Mouse (Mus musculus) kidney, embryonic 16.5 days (tissue): ENCODE measurements at regions not wholly inside any gene's neighbourhood (a gene's known extent, or its start where the extent isn't known, plus 50 kb on each side); places are given as distances from the start of the nearest gene placed in this dataset.

Experiments
- ATAC-seq: fragments of 200-750 bp; cut with Nextera tagmentation; 2 replicates; pipeline ENCODE4 v1.8.0; 2017; ENCODE audit warnings: moderate TSS enrichment; ENCODE audit not compliant: low FRiP score, low TSS enrichment
- H3K27ac ChIP-seq: fragments of 300-500 bp; sonication (generic); 2 replicates; pipeline ENCODE4 v1.5.1; 2014; ENCODE audit warnings: low read length
- H3K27me3 ChIP-seq: fragments of 300-500 bp; sonication (generic); 2 replicates; pipeline ENCODE4 v1.6.1; 2014; ENCODE audit warnings: low read length, control low read depth, mixed read lengths; ENCODE audit not compliant: insufficient read depth
- H3K36me3 ChIP-seq: fragments of 300-500 bp; sonication (generic); 2 replicates; pipeline ENCODE4 v1.6.1; 2014; ENCODE audit warnings: low read length, control low read depth, mixed read lengths; ENCODE audit not compliant: insufficient read depth
- H3K4me1 ChIP-seq: fragments of 300-500 bp; sonication (generic); 2 replicates; pipeline ENCODE4 v1.6.1; 2014; ENCODE audit warnings: low read length, control low read depth, mixed read lengths; ENCODE audit not compliant: insufficient read depth
- H3K4me2 ChIP-seq: fragments of 300-500 bp; sonication (generic); replicated peaks from 2 replicates; pipeline ENCODE4 v1.6.1; 2014; ENCODE audit warnings: low read depth, low read length
- H3K4me3 ChIP-seq: fragments of 300-500 bp; sonication (generic); 2 replicates; pipeline ENCODE4 v1.5.1; 2014; ENCODE audit warnings: mild to moderate bottlenecking, low read length
- H3K9ac ChIP-seq: fragments of 300-500 bp; sonication (generic); replicated peaks from 2 replicates; pipeline ENCODE4 v1.6.1; 2014; ENCODE audit warnings: low read length
- H3K9me3 ChIP-seq: fragments of 300-500 bp; sonication (generic); 2 replicates; pipeline ENCODE4 v1.6.1; 2016; ENCODE audit warnings: low read length, control low read depth
- WGBS: fragments of 180-500 bp; shearing (Covaris S2); extraction: QIAGEN DNeasy Blood & Tissue Kit; methylation state at CpG from one replicate; pipeline ENCODE4 v1.1.7; 2014; 5-methylcytosine and 5-hydroxymethylcytosine counted together

DNA sequence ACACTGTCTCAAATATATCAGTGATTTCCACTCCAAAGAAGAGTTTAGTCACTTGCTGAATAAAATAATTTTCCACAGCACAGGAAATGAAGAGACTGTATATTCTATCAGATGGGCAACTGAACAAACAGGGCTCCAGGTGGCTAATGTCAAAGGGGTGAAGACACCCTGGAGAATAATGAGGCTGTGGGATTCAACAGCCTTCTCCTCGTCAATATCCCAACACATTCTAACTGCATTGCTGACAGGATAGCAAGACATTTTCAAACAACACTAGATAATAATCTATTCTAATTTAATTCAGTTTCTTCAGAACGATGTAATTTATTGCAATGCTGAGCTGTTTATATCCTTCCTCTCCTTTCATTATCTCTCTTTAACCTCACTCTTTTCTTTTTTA is 134.4 kb upstream of the Klhl13 start:
- no peaks in the 10 kb centered on the region for H3K36me3 ChIP-seq
- H3K9me3 ChIP-seq, result no peaks in the 10 kb centered on the region
- no peaks in the 10 kb centered on the region for H3K4me1 ChIP-seq
- no peak overlapping the region for H3K27ac ChIP-seq
- H3K4me3 ChIP-seq, result no peak overlapping the region
- no peak overlapping the region for H3K4me2 ChIP-seq
- H3K9ac ChIP-seq, result no peak overlapping the region
- H3K27me3 ChIP-seq, result no peaks in the 10 kb centered on the region
- ATAC-seq, result no peak
- 44% methylated on average over 2 of the region's 2 CpGs for WGBS

DNA sequence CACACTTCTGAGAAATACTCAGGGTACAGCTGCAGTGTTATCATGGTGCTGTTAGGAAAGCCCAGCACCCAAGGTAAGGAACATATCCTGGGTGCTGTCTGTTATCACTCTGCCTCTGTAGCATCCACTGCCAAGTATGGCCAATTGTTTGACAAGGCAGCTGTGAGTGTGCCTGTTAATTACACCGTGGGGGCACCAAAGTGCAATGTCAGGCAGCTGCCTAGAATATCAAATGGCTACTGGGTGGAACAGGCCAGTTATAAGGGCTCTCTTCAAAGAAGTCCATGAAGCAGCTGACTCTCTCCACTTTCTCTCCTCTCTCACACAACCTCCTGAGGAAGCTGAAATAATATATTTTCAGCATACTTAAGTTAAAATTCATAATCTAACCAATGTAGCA is 130.3 kb upstream of the Klhl13 start:
- Histone ChIP-seq H3K27me3 (no peaks in the 10 kb centered on the region), H3K9ac (no peak overlapping the region), H3K4me3 (no peak overlapping the region), H3K4me1 (no peaks in the 10 kb centered on the region), H3K36me3 (no peaks in the 10 kb centered on the region), H3K9me3 (no peaks in the 10 kb centered on the region), H3K27ac (no peak overlapping the region), H3K4me2 (no peak overlapping the region)
- 17% methylated on average over 1 of the region's 1 CpGs for WGBS
- no peak for ATAC-seq

DNA sequence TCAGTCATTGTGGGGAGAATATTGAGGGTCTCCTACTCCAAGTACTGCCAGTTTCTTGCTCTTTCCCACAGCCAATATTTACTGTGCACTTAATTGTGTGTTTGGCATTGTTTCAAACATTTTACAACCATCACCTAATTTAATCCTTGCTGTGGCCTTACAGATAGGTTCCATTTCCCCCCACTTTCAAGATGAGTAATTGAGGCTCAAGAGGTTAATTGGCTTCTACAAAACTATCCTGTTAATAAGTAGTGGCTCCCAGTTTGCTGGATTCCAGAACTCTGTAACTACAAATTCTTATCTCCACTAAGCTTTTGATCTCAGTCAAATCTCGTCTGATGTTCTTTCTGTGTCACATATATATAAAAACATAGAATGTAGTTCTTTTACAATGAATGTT is 112.0 kb upstream of the Klhl13 start:
- no peak for ATAC-seq
- WGBS, result 41% methylated on average over 1 of the region's 1 CpGs
- H3K4me1 ChIP-seq, result no peaks in the 10 kb centered on the region

GRCm38 (mm10) chrX:23466031-23466430 is 101.1 kb upstream of the Klhl13 start:
- Histone ChIP-seq H3K9ac (no peak overlapping the region), H3K4me1 (no peaks in the 10 kb centered on the region), H3K4me2 (no peak overlapping the region), H3K4me3 (no peak overlapping the region), H3K27ac (no peak overlapping the region), H3K36me3 (no peaks in the 10 kb centered on the region), H3K27me3 (no peaks in the 10 kb centered on the region), H3K9me3 (no peaks in the 10 kb centered on the region)
- peak; percentile 57; the same call in 1 of the 2 replicates for ATAC-seq

More for the DNA sequence above, 112.0 kb upstream of the Klhl13 start:
- Histone ChIP-seq H3K27me3 (no peaks in the 10 kb centered on the region), H3K4me2 (no peak overlapping the region), H3K4me3 (no peak overlapping the region), H3K9me3 (no peaks in the 10 kb centered on the region), H3K36me3 (no peaks in the 10 kb centered on the region), H3K9ac (no peak overlapping the region), H3K27ac (no peak overlapping the region)

DNA sequence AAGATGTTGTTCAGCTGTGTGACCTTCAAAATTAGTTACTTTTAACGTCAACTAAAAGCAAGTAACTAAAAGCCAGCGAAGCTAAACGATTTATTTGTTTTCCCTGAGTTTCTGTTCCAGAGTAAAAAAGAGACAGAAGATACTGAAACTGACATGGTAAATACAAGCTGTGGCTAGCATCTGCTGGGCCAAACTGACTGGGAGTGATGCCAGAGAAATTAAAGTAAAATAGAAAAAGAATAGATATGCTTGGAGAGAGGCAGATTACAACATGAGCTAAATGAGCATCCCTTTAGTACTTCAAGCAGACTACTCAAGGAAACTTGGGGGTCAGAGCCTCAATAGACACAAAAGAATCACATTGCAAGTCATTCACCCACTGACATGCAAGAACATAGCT is 88.7 kb upstream of the Klhl13 start:
- no peak overlapping the region for H3K9ac ChIP-seq
- WGBS, result 82% methylated on average over 3 of the region's 3 CpGs
- H3K9me3 ChIP-seq, result no peaks in the 10 kb centered on the region
- no peak overlapping the region for H3K4me3 ChIP-seq
- no peak overlapping the region for H3K27ac ChIP-seq
- H3K4me1 ChIP-seq, result no peaks in the 10 kb centered on the region
- H3K36me3 ChIP-seq, result no peaks in the 10 kb centered on the region
- H3K4me2 ChIP-seq, result no peak overlapping the region
- no peaks in the 10 kb centered on the region for H3K27me3 ChIP-seq
- no peak for ATAC-seq

DNA sequence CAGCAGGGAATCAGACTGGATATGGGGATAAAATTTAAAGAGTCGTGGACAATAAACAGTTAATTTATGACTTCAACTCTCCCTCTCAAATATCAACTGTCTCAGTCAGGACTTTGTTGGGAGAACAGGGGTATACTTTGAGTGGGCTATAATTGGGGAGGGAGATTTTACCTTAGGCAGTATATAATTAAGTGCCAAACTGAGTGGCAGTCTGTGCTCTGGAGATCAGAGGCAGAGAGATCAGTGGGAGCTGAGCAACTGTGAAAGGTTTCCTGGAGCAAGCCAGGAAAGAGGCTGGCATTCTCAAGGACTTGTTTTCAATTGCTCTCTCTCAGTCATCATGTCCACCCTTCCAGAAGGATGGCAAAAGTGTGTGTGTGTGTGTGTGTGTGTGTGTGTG is 57.9 kb upstream of the Klhl13 start:
- no peak overlapping the region for H3K27ac ChIP-seq

DNA sequence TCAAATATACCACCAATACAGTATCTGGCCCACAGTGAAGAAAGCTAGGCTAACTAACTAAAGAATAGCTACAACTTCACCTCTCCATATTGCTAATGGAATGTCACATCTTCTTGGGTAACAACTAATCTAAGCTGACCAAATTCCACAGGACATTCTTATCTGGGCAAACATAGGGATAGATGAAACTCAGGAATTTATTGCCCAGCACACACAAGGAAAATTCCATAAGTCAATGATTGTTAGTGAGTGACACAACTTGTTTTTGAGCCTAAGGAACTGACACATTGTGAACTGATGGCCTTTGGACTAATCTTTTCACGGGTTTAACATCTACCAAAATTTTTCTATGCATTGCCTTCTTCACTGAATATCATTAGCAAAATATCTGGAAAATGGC is 52.6 kb upstream of the Klhl13 start:
- Histone ChIP-seq H3K4me2 (no peak overlapping the region), H3K9ac (no peak overlapping the region), H3K4me1 (no peaks in the 10 kb centered on the region), H3K4me3 (no peak overlapping the region), H3K27ac (no peak overlapping the region), H3K36me3 (no peaks in the 10 kb centered on the region), H3K27me3 (no peaks in the 10 kb centered on the region), H3K9me3 (no peaks in the 10 kb centered on the region)
- no peak for ATAC-seq
- WGBS, result 71% methylated on average over 1 of the region's 1 CpGs

More for the DNA sequence above, 57.9 kb upstream of the Klhl13 start:
- Histone ChIP-seq H3K4me3 (no peak overlapping the region), H3K36me3 (no peaks in the 10 kb centered on the region), H3K9me3 (no peaks in the 10 kb centered on the region), H3K4me2 (no peak overlapping the region), H3K4me1 (no peaks in the 10 kb centered on the region), H3K27me3 (no peaks in the 10 kb centered on the region), H3K9ac (no peak overlapping the region)
- 38% methylated on average over 1 of the region's 1 CpGs for WGBS
- no peak for ATAC-seq
